Mouse (Mus musculus) naive thymus-derived CD4-positive, alpha-beta T cell, adult 5 months (primary cell): Measurements from ENCODE around the gene Taf1b. TPM values are rescaled to one million over a fixed set of nuclear protein-coding genes. Genes with fewer than 3 reads are reported as not detected.

Source experiments
- polyA plus RNA-seq: library from polyadenylated mRNA; unstranded; fragments of 100-300 nt; shearing (Covaris generic); gene quantifications from one replicate; pipeline ENCODE4 v1.2.1, GENCODE M21; 2017

Gene Taf1b
- 56.0 TPM for polyA plus RNA-seq

DNA sequence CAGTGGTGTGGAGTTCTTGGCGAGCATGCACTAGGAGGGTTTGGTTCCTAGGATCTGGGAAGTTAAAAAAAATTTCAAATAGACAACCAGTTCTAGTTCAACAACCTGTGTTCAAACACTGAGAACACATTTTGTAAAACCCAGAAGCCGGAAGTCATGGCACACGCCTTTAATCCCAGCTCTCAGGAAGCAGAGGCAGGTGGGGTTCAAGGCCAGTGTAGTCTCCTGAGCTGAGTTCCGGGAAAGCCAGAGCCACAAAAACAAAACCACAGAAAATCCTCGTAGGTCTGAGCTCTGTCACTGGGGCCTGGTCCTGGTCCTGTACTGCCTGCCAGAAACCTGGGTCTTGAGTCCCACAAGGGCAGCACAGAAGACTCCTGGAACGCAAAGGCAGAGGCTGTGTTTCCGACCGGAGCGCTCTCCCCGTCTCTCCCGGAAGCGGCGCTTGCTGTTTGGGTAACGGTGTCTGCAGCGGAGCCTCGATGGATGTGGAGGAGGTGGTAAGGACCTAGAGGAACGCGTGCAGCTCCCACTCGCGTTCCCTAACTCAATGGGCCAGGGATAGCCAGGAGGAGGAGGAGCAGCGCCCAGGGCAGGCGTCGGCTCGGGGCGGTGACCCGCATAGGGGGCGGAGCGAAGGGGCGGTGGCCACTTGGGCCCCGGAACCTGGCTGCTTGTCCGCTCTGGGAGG lies at the start of gene Taf1b:
Gene Taf1b (plus strand): TSS at position 210 of the 691 bp plus-strand sequence.

DNA sequence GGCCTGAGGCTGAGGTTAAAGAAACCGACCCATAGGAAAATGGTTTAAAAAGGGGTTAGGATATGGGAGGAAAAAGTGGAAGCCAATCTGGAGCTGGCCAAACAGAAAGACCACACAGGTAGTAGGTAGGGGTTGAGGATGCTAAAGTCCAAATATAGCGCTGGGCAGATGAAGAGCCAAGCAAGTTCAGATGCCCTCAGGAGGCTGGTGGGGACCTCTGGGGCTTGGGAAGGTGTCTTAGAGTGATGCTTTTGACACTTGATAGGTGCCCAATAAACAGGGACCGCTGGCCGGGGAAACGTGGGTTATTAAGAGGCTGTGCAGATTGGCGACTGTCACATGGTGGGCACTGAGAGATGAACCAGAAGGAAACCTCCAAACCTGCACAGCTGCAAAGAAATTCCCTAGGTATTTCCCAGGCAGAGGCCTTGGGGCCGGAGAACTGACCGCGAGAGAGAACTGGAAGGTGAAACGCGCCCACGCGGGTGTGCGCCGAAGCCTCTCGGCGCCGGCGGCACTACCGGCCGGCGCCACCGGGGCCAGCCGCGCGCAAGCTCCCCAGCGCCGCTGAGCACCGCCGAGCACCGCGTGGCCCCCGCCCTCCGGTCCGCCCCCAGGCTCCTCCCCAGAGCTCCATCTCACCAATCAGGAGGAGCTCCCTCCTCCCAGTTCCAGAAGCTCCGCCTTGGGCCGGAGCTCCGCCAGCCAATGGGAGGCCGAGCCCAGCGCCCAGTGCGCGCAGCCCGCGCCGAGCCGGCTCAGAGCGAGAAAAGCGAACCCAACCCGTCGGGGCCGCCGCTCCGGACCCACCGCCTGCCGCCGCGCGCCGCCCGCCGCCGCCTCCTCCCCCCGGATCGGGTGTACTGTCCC lies 73.6 kb downstream of the Taf1b start, which contains the start of gene Grhl1:
Gene Grhl1 (plus strand): TSS at position 761 of the 870 bp plus-strand sequence.

Other genes starting within 250 kb of the Taf1b start
- 1.8 TPM for gene Grhl1, start 73.9 kb downstream of the Taf1b start, polyA plus RNA-seq
- 19.6 TPM for gene Klf11, start 152.9 kb downstream of the Taf1b start, polyA plus RNA-seq
- not detected for gene Cys1, start 183.5 kb downstream of the Taf1b start, polyA plus RNA-seq
- 10.0 TPM for gene Rrm2, start 209.9 kb downstream of the Taf1b start, polyA plus RNA-seq